Mouse (Mus musculus) heart, embryonic 13.5 days (tissue): ENCODE measurements around the gene Ldhal6b. TPM values are rescaled to one million over a fixed set of nuclear protein-coding genes. Genes with fewer than 3 reads are reported as not detected.

ENCODE experiments used
- ATAC-seq: fragments of 200-750 bp; cut with Nextera tagmentation; 2 replicates; pipeline ENCODE4 v1.8.0; 2017; ENCODE audit warnings: moderate TSS enrichment; ENCODE audit not compliant: insufficient number of reproducible peaks, low FRiP score, low TSS enrichment; ENCODE audit errors: extremely low read depth
- H3K27ac ChIP-seq: fragments of 300-500 bp; sonication (generic); replicated peaks from 2 replicates; pipeline ENCODE4 v1.5.1; 2015; ENCODE audit warnings: moderate library complexity, mild to moderate bottlenecking, inconsistent platforms
- H3K27me3 ChIP-seq: fragments of 300-500 bp; sonication (generic); replicated peaks from 2 replicates; pipeline ENCODE4 v1.6.1; 2015; ENCODE audit warnings: mild to moderate bottlenecking, inconsistent platforms
- H3K36me3 ChIP-seq: fragments of 300-500 bp; sonication (generic); 2 replicates; pipeline ENCODE4 v1.6.1; 2015; ENCODE audit warnings: mild to moderate bottlenecking, inconsistent platforms
- H3K4me1 ChIP-seq: fragments of 300-500 bp; sonication (generic); 2 replicates; pipeline ENCODE4 v1.6.1; 2015; ENCODE audit warnings: inconsistent platforms
- H3K4me2 ChIP-seq: fragments of 300-500 bp; sonication (generic); 2 replicates; pipeline ENCODE4 v1.6.1; 2015; ENCODE audit warnings: inconsistent platforms, mild to moderate bottlenecking, moderate library complexity
- H3K4me3 ChIP-seq: fragments of 300-500 bp; sonication (generic); 2 replicates; pipeline ENCODE4 v1.5.1; 2015; ENCODE audit warnings: moderate library complexity, mild to moderate bottlenecking, inconsistent platforms
- H3K9ac ChIP-seq: fragments of 300-500 bp; sonication (generic); 2 replicates; pipeline ENCODE4 v1.6.1; 2015; ENCODE audit warnings: inconsistent platforms, mild to moderate bottlenecking, moderate library complexity
- H3K9me3 ChIP-seq: fragments of 300-500 bp; sonication (generic); 2 replicates; pipeline ENCODE4 v1.6.1; 2016; ENCODE audit warnings: inconsistent platforms
- WGBS: fragments of 180-500 bp; shearing (Covaris S2); methylation state at CpG from one replicate; pipeline ENCODE4 v1.1.7; 2015; ENCODE audit warnings: mixed read lengths; 5-methylcytosine and 5-hydroxymethylcytosine counted together
- polyA plus RNA-seq: library from polyadenylated mRNA; unstranded; fragments of >200 nt; fragmentation: Nextera tagmentation; extraction: Ambion mirVana; gene quantifications from 2 replicates; pipeline ENCODE4 v1.2.1, GENCODE M21; 2015

The Ldhal6b gene
- polyA plus RNA-seq, 1 experiment from 2014 or later: not detected

DNA sequence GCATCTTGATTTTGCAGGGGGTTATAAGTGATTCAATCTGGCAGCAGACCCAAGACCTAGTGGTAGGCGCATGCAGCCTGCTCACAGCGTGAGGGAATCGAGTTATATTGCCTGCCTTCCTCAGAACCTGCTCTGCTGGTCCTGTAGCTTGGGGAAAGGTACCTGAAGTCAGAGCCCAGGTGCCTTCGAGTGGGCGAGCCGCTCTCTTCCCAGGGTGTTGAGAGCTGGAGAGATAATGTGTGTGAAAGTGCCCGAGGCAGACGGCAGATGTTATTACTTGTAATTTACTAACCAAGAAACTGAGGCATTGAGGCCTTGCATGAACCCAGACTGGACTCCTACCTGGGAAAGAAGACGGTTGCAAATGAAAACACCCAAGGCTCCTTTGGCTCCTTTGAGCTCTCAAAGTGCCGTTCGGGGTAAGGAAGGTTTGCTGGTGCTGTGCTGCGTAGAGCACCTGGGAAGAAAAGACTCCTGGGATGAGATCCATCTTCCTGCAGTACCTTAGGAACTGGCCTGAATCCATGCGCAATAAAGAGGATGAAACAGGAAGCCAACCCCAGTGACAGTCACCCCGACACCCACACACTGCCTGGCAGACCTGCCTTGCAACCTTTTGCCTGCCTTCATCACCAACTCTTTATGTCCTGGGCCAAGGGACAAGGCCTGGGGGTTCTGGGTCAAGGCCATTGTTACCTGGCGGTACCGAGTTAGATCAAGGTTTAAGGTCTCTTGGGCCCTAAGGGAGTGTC lies 22.9 kb downstream of the Ldhal6b start:
- H3K4me3 ChIP-seq: no peak overlapping the region
- ATAC-seq: no peak
- H3K9ac ChIP-seq: no peak overlapping the region
- peaks cover 8% of the 10 kb centered on the region for H3K4me1 ChIP-seq
- H3K36me3 ChIP-seq: no peaks in the 10 kb centered on the region
- no peak overlapping the region for H3K4me2 ChIP-seq
- 81% methylated on average over 16 of the region's 16 CpGs for WGBS
- H3K27me3 ChIP-seq: peaks cover 10% of the 10 kb centered on the region; the same call in 1 of the 2 replicates
- no peaks in the 10 kb centered on the region for H3K9me3 ChIP-seq
- no peak overlapping the region for H3K27ac ChIP-seq

DNA sequence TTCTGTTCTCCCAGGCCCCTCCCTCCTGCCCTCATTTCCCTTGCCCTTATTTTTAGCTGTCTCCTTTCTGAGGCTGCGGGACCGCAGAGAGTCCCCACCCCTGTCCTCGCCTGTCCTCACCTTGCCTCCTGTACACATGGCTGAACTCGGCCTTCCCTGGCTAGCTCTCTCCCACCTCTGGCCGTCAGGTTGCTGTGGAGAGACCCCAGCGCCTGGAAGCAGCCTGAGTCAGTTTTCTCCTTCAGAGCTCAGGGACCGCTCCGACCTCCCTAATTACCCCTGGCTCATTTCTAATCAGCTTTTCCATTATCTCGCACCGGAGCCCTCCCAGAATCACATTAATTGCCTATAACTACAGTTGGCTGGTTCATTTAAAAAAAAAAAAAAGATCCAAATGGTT lies 27.9 kb downstream of the Ldhal6b start:
- Histone ChIP-seq H3K9ac (no peak overlapping the region), H3K9me3 (no peaks in the 10 kb centered on the region), H3K4me1 (peaks cover 9% of the 10 kb centered on the region), H3K27ac (no peak overlapping the region), H3K4me2 (no peak overlapping the region), H3K36me3 (no peaks in the 10 kb centered on the region), H3K4me3 (no peak overlapping the region), H3K27me3 (no peaks in the 10 kb centered on the region)
- ATAC-seq: no peak
- WGBS: 46% methylated on average over 10 of the region's 10 CpGs

DNA sequence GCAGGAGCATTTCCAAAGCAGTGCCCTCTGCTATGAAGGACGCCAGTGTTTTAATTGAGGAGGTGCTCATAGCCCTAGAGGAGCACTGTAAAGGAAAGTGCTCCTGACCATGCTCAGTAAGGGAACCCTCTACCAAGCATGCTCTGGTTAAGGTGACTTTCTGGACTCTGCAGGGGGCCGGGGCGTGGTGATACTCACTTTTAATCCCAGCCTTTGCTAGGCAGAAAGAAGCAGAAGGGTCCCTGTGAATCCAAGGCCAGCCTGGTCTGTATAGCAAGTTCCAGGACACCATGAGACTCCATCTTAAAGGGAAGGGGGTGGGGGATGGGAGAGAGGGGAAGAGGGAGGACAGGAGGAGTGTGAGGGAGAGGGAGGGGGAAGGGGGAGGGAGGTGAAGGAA lies 30.2 kb downstream of the Ldhal6b start:
- Histone ChIP-seq H3K9ac (no peak overlapping the region), H3K4me3 (no peak overlapping the region), H3K9me3 (no peaks in the 10 kb centered on the region), H3K36me3 (no peaks in the 10 kb centered on the region), H3K4me2 (no peak overlapping the region), H3K4me1 (peaks cover 9% of the 10 kb centered on the region), H3K27me3 (no peaks in the 10 kb centered on the region), H3K27ac (no peak overlapping the region)
- 74% methylated on average over 3 of the region's 3 CpGs for WGBS
- ATAC-seq: no peak

DNA sequence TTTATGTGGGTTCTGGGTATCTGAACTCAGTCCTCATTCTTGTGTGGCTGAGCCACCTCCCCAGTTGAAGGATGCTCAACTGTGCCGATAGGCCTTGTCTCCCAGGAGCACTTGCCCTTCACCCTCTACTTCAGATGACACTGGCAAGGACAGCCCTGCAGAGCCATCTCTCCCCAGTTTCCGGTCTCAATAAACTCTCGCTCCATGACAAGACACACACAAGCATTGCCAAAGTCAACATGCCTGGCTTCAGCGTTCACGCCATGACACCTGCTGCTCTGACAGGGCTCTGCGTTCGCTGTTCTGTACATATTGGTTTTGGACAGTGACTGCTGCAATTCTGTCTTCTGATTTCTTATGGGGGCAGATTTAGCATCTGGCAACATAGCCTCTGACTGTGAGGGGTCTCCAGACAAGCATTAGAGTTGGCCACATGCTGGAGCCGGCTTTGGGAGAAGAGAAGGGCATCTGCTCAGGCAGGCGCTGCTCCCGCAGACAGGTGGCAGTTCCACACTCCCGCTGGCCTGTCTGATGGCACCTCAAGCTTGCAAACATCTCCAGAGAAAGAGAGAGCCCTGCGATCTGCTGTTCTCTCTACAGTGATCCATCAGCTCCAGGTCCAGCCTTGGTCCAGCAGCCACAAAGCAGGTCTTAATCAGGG lies 31.6 kb downstream of the Ldhal6b start:
- Histone ChIP-seq H3K27ac (no peak overlapping the region), H3K9ac (no peak overlapping the region), H3K4me3 (no peak overlapping the region), H3K9me3 (no peaks in the 10 kb centered on the region), H3K36me3 (no peaks in the 10 kb centered on the region), H3K27me3 (no peaks in the 10 kb centered on the region), H3K4me2 (no peak overlapping the region), H3K4me1 (peaks cover 9% of the 10 kb centered on the region)
- WGBS: 77% methylated on average over 12 of the region's 12 CpGs
- no peak for ATAC-seq

DNA sequence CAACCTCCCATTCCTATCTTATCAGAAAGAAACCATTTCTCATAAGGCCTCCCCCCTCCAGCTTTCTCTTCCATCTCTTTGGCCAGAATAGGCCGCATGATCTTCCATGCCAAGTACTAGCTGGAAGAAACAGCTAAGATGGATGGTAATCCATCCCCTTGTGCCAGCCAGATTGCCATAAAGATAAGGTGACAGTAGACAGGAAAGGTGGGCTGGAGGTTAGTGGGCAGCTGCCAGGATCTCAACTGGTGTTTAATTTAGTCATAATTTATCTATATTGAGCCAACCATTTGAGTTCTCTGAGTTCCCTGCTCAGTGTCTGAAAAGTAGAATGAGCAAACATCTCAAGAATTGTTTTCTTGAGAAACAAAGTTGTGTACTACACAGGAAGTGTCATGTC lies 32.9 kb downstream of the Ldhal6b start:
- Histone ChIP-seq H3K36me3 (no peaks in the 10 kb centered on the region), H3K27me3 (no peaks in the 10 kb centered on the region), H3K27ac (no peak overlapping the region), H3K9ac (no peak overlapping the region), H3K9me3 (no peaks in the 10 kb centered on the region), H3K4me3 (no peak overlapping the region), H3K4me1 (peaks cover 8% of the 10 kb centered on the region), H3K4me2 (no peak overlapping the region)
- WGBS: 83% methylated on average over 1 of the region's 1 CpGs
- ATAC-seq: no peak

DNA sequence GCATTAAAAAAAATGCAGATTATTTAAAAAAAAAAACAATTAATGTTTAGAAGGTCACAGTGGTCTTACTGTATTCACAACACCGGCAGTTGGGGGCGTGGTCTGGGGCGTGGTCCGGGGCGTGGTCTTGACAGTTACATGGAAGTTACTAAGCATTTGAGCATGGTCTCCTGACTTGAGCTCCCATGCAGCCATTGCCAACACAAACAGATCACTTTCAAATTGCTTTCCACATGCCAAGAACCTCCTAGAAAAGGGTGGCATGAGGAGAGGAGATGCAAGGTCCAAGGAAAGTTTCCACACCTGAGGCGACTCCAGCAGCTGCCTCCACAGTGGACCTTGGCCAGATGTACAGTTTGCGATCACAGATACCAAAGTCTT lies 40.6 kb downstream of the Ldhal6b start:
- 28% methylated on average over 7 of the region's 7 CpGs for WGBS
- no peak for ATAC-seq
- Histone ChIP-seq H3K9ac (no peak overlapping the region), H3K27me3 (no peaks in the 10 kb centered on the region; the same call in 1 of the 2 replicates), H3K9me3 (no peaks in the 10 kb centered on the region), H3K4me1 (peaks cover 10% of the 10 kb centered on the region; the same call in 1 of the 2 replicates), H3K4me3 (no peak overlapping the region), H3K27ac (no peak overlapping the region), H3K36me3 (no peaks in the 10 kb centered on the region), H3K4me2 (no peak overlapping the region)

DNA sequence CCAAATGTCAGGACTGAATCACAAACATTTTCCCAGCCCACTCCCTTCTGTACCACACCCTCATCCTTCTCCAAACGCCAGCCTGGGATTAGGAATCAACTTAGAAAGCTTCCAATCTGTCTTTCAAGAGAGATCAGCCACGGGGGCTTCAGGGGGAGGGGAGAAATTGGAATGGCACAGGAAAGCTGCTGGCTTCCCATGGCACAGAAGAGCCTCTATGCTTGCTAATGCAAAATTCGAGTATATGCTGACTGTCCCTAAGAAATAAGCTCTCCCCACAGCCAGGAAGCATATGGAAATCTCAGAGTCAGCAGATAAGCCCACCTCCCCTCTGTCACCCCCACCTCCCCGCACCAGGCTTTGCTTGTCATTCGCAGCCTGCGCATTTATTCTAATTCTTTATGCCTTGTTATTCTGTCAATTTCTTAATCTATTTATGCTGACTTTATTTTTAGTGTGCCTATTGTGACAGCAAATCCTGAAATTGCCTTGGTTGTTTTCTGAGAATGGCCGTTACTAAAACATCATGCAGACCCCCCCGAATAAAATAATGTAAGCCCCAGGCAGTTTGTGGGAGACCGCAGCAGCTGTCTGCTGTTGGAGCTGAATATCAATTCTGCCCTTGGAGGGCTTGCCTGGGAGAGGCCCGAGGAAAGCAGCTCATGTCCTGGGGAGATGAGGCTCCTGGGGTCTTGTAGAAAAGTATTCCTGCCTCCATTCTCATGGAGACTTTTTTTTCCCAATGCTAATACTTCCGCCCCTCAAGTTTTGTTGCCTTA lies 41.2 kb downstream of the Ldhal6b start:
- peaks cover 15% of the 10 kb centered on the region for H3K4me1 ChIP-seq
- H3K36me3 ChIP-seq: no peaks in the 10 kb centered on the region
- 33% methylated on average over 11 of the region's 11 CpGs for WGBS
- no peak for ATAC-seq
- H3K9me3 ChIP-seq: no peaks in the 10 kb centered on the region
- H3K4me2 ChIP-seq: no peak overlapping the region
- H3K27ac ChIP-seq: no peak overlapping the region
- no peak overlapping the region for H3K9ac ChIP-seq
- no peaks in the 10 kb centered on the region; the same call in 1 of the 2 replicates for H3K27me3 ChIP-seq
- H3K4me3 ChIP-seq: no peak overlapping the region

DNA sequence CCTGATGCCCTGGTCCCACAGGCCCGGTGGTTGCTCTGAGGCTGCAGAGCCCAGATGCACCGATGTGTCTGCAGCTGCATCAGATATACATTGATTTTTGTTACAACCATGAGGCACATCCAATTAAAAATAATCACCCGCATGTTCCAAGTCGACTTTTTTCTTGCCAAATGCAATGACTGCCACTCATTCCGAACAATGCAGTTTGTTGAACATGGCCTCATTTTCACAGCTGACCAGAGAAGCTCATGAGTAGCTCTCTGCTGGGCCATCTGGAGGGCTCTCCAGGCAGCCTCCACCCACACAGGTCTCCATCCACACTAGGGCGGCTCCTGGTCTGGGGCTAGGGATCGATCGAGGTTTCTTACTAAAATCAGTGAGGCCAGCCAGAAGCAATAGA lies 45.6 kb downstream of the Ldhal6b start:
- Histone ChIP-seq H3K4me2 (no peak overlapping the region), H3K4me1 (peaks cover 30% of the 10 kb centered on the region), H3K4me3 (no peak overlapping the region), H3K9me3 (no peaks in the 10 kb centered on the region), H3K9ac (no peak overlapping the region), H3K27ac (no peak overlapping the region), H3K27me3 (no peaks in the 10 kb centered on the region; the same call in 1 of the 2 replicates), H3K36me3 (no peaks in the 10 kb centered on the region)
- ATAC-seq: no peak
- WGBS: 78% methylated on average over 8 of the region's 8 CpGs

DNA sequence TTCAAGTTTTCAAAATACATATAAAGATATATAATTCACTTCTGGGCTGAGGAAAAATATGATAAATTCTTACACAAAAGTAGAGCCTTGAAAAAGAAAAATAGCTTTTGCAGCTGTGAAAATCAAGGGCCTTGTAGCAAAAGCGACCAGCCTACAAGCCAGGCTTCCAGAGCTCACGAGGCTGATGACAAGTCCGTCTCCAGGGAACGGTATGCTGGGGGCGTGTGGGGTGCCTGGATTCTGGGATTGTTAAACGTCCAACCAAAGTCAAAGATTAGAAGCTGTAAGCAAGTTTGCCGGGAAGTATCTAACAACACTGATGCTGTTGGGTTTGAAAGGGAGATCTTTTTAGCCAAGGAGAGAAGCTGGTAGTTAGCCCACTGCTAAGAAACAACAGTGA lies 47.0 kb downstream of the Ldhal6b start:
- no peaks in the 10 kb centered on the region for H3K36me3 ChIP-seq
- no peaks in the 10 kb centered on the region; the same call in 1 of the 2 replicates for H3K27me3 ChIP-seq
- 21% methylated on average over 7 of the region's 7 CpGs for WGBS
- H3K9ac ChIP-seq: no peak overlapping the region
- no peak for ATAC-seq
- H3K4me3 ChIP-seq: no peak overlapping the region
- peak overlapping the region; percentile 64 for H3K27ac ChIP-seq
- H3K9me3 ChIP-seq: no peaks in the 10 kb centered on the region
- peak overlapping the region; percentile 13; the same call in 1 of the 2 replicates for H3K4me2 ChIP-seq
- H3K4me1 ChIP-seq: peaks cover 26% of the 10 kb centered on the region

DNA sequence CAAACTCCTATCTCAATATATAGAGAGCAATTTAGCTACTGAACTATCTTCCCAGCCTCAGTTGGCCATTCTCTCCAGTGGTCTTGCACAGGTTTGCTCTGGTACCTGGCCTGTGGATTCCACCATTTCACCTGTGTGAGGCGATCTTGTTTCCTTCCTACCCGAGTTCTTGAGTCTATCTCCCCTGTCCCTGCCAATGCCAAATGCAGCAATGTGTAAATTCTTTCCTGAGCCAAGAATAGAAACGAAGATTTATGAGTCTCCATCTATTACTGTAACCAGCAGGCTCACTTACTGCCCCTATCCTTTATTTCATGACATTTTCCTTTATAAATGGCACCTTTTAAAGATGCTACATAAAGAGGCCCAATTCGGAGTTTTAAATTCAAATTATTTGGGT lies 47.5 kb downstream of the Ldhal6b start:
- H3K4me2 ChIP-seq: peak overlapping the region; percentile 13; the same call in 1 of the 2 replicates
- H3K27me3 ChIP-seq: no peaks in the 10 kb centered on the region; the same call in 1 of the 2 replicates
- H3K36me3 ChIP-seq: no peaks in the 10 kb centered on the region
- H3K9ac ChIP-seq: no peak overlapping the region
- H3K4me3 ChIP-seq: no peak overlapping the region
- WGBS: 37% methylated on average over 4 of the region's 4 CpGs
- no peaks in the 10 kb centered on the region for H3K9me3 ChIP-seq
- H3K27ac ChIP-seq: peak overlapping the region; percentile 64
- peaks cover 26% of the 10 kb centered on the region for H3K4me1 ChIP-seq
- ATAC-seq: no peak
